Mouse (Mus musculus): Measurements from ENCODE around the gene Fastkd5. TPM values are rescaled to one million over a fixed set of nuclear protein-coding genes. Genes with fewer than 3 reads are reported as not detected.
"Not testable (repeated sequence)": the region's sequence is repeated elsewhere in the genome, so short reads cannot be mapped to it uniquely, and the experiment has no call there.

Fastkd5 gene
- polyA plus RNA-seq, 1 experiment = 1.6 TPM

GRCm38 (mm10) chr2:130657541-130657940, 27.7 kb upstream of the Fastkd5 start:
- Histone ChIP-seq H3K27ac (ENCODE audit: control insufficient read depth, insufficient read depth, low read depth, low read length) (no peak overlapping the region), H3K4me3 (ENCODE audit: control insufficient read depth, low read depth, low read length) (no peak overlapping the region), H3K36me3 (ENCODE audit: control insufficient read depth, insufficient read depth, low read length) (no peaks in the 10 kb centered on the region; the same call in 1 of the 2 replicates), H3K4me1 (ENCODE audit: control insufficient read depth, insufficient read depth, low read length) (no peaks in the 10 kb centered on the region), H3K27me3 (ENCODE audit: control insufficient read depth, insufficient read depth, low read length) (no peaks in the 10 kb centered on the region)
- TF ChIP-seq CTCF (IDR thresholded peaks at IDR 0.05; ENCODE audit: control insufficient read depth, insufficient read depth, insufficient replicate concordance, low read depth, low read length) = no peak
- TF ChIP-seq POLR2A (IDR thresholded peaks at IDR 0.05; ENCODE audit: control insufficient read depth, low read depth, low read length) = no peak

DNA sequence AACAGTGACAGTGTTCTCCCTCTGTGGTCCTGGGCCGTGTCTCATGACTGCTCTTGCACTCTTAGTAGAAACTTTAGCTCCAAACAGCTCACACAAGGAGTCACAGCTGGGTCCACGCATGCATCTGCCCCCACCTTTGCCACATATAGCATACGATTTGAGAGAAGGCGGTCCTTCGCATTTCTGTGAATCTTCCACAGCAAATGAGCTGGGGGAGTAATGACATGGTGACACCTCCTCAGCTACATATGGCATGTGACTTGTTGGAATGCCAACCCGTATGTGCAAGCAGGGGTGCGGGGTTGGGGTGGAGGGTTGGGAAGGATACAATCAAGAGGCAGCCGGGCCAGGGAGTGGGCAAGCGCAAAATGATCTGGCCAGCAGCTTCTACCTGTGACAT, 26.7 kb upstream of the Fastkd5 start:
- H3K27ac ChIP-seq (ENCODE audit: control insufficient read depth, insufficient read depth, low read depth, low read length) = no peak overlapping the region
- H3K27me3 ChIP-seq (ENCODE audit: control insufficient read depth, insufficient read depth, low read length) = no peaks in the 10 kb centered on the region
- H3K4me1 ChIP-seq (ENCODE audit: control insufficient read depth, insufficient read depth, low read length) = no peaks in the 10 kb centered on the region
- no peaks in the 10 kb centered on the region; the same call in 1 of the 2 replicates for H3K36me3 ChIP-seq (ENCODE audit: control insufficient read depth, insufficient read depth, low read length)
- H3K4me3 ChIP-seq (ENCODE audit: control insufficient read depth, low read depth, low read length) = no peak overlapping the region
- TF ChIP-seq POLR2A (IDR thresholded peaks at IDR 0.05; ENCODE audit: control insufficient read depth, low read depth, low read length) (no peak), CTCF (IDR thresholded peaks at IDR 0.05; ENCODE audit: control insufficient read depth, insufficient read depth, insufficient replicate concordance, low read depth, low read length) (no peak)

GRCm38 (mm10) chr2:130655660-130656339, 26.0 kb upstream of the Fastkd5 start:
- Histone ChIP-seq H3K27ac (ENCODE audit: control insufficient read depth, insufficient read depth, low read depth, low read length) (no peak overlapping the region), H3K27me3 (ENCODE audit: control insufficient read depth, insufficient read depth, low read length) (no peaks in the 10 kb centered on the region), H3K36me3 (ENCODE audit: control insufficient read depth, insufficient read depth, low read length) (no peaks in the 10 kb centered on the region; the same call in 1 of the 2 replicates), H3K4me3 (ENCODE audit: control insufficient read depth, low read depth, low read length) (no peak overlapping the region), H3K4me1 (ENCODE audit: control insufficient read depth, insufficient read depth, low read length) (no peaks in the 10 kb centered on the region)
- TF ChIP-seq POLR2A (IDR thresholded peaks at IDR 0.05; ENCODE audit: control insufficient read depth, low read depth, low read length) (no peak), CTCF (IDR thresholded peaks at IDR 0.05; ENCODE audit: control insufficient read depth, insufficient read depth, insufficient replicate concordance, low read depth, low read length) (no peak)

GRCm38 (mm10) chr2:130653760-130654159, 23.9 kb upstream of the Fastkd5 start:
- H3K36me3 ChIP-seq (ENCODE audit: control insufficient read depth, insufficient read depth, low read length) = no peaks in the 10 kb centered on the region; the same call in 1 of the 2 replicates

GRCm38 (mm10) chr2:130653303-130653702, 23.5 kb upstream of the Fastkd5 start:
- no peak overlapping the region for H3K4me3 ChIP-seq (ENCODE audit: control insufficient read depth, low read depth, low read length)
- no peaks in the 10 kb centered on the region for H3K4me1 ChIP-seq (ENCODE audit: control insufficient read depth, insufficient read depth, low read length)
- no peak overlapping the region for H3K27ac ChIP-seq (ENCODE audit: control insufficient read depth, insufficient read depth, low read depth, low read length)
- no peaks in the 10 kb centered on the region for H3K36me3 ChIP-seq (ENCODE audit: control insufficient read depth, insufficient read depth, low read length)
- TF ChIP-seq POLR2A (IDR thresholded peaks at IDR 0.05; ENCODE audit: control insufficient read depth, low read depth, low read length) (no peak), CTCF (IDR thresholded peaks at IDR 0.05; ENCODE audit: control insufficient read depth, insufficient read depth, insufficient replicate concordance, low read depth, low read length) (no peak)
- H3K27me3 ChIP-seq (ENCODE audit: control insufficient read depth, insufficient read depth, low read length) = no peaks in the 10 kb centered on the region

More at GRCm38 (mm10) chr2:130653760-130654159, 23.9 kb upstream of the Fastkd5 start:
- Histone ChIP-seq H3K27ac (ENCODE audit: control insufficient read depth, insufficient read depth, low read depth, low read length) (no peak overlapping the region), H3K4me1 (ENCODE audit: control insufficient read depth, insufficient read depth, low read length) (no peaks in the 10 kb centered on the region), H3K27me3 (ENCODE audit: control insufficient read depth, insufficient read depth, low read length) (no peaks in the 10 kb centered on the region), H3K4me3 (ENCODE audit: control insufficient read depth, low read depth, low read length) (no peak overlapping the region)
- TF ChIP-seq CTCF (IDR thresholded peaks at IDR 0.05; ENCODE audit: control insufficient read depth, insufficient read depth, insufficient replicate concordance, low read depth, low read length) (no peak), POLR2A (IDR thresholded peaks at IDR 0.05; ENCODE audit: control insufficient read depth, low read depth, low read length) (no peak)

DNA sequence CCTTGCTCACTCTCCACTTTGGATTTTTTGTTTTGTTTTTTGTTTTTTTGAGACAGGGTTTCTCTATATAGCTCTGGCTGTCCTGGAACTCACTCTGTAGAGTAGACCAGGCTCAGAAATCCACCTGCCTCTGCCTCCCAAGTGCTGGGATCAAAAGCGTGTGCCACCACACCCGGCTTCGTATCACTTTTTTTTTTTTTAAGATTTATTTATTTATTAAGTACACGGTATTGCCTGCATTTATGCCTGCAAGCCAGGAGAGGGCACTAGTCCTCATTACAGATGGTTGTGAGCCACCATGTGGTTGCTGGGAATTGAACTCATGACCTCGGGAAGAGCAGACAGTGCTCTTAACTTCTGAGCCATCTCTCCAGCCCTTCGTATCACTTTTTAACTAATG, 19.2 kb upstream of the Fastkd5 start:
- H3K36me3 ChIP-seq (ENCODE audit: control insufficient read depth, insufficient read depth, low read length); H3K27me3 ChIP-seq (ENCODE audit: control insufficient read depth, insufficient read depth, low read length); H3K4me3 ChIP-seq (ENCODE audit: control insufficient read depth, low read depth, low read length); H3K27ac ChIP-seq (ENCODE audit: control insufficient read depth, insufficient read depth, low read depth, low read length); H3K4me1 ChIP-seq (ENCODE audit: control insufficient read depth, insufficient read depth, low read length): not testable (repeated sequence)

DNA sequence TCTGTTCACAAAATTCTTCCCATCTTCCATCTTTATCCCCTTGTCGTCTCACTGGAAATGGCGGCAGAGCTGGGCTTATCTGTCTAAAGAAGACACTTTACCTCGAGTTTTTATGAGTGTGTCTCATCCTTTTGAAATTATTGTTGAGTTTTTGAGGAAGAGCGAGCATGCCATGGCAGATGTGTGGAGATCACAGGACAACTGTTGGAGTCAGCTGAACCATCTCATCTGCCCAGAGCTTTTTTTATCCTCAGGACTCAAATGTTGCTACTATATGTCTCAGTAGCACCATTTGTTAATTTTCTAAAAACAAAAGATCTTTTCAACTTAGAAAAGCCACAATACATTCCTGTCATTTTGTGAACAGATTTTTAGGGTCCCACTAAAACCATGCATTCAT, 15.4 kb upstream of the Fastkd5 start:
- no peak overlapping the region for H3K27ac ChIP-seq (ENCODE audit: control insufficient read depth, insufficient read depth, low read depth, low read length)
- peaks cover 9% of the 10 kb centered on the region for H3K4me1 ChIP-seq (ENCODE audit: control insufficient read depth, insufficient read depth, low read length)
- no peak overlapping the region for H3K4me3 ChIP-seq (ENCODE audit: control insufficient read depth, low read depth, low read length)
- no peaks in the 10 kb centered on the region for H3K27me3 ChIP-seq (ENCODE audit: control insufficient read depth, insufficient read depth, low read length)
- H3K36me3 ChIP-seq (ENCODE audit: control insufficient read depth, insufficient read depth, low read length) = no peaks in the 10 kb centered on the region
- no peak for TF ChIP-seq CTCF (IDR thresholded peaks at IDR 0.05; ENCODE audit: control insufficient read depth, insufficient read depth, insufficient replicate concordance, low read depth, low read length)
- no peak for TF ChIP-seq POLR2A (IDR thresholded peaks at IDR 0.05; ENCODE audit: control insufficient read depth, low read depth, low read length)

Measured in testis, adult 2 months (tissue).